Mouse (Mus musculus) stomach, embryonic 14.5 days (tissue): Measurements from ENCODE around the gene Prmt8. TPM values are rescaled to one million over a fixed set of nuclear protein-coding genes. Genes with fewer than 3 reads are reported as not detected.

Source experiments
- ATAC-seq: fragments of 200-750 bp; cut with Nextera tagmentation; 2 replicates; pipeline ENCODE4 v1.8.0; 2017; ENCODE audit warnings: low read depth, moderate TSS enrichment; ENCODE audit not compliant: insufficient number of reproducible peaks, insufficient read depth, low FRiP score
- H3K27ac ChIP-seq: fragments of 300-500 bp; sonication (generic); 2 replicates; pipeline ENCODE4 v1.5.1; 2014; ENCODE audit warnings: mild to moderate bottlenecking, low read length, moderate library complexity, mixed read lengths
- H3K27me3 ChIP-seq: fragments of 300-500 bp; sonication (generic); 2 replicates; pipeline ENCODE4 v1.6.1; 2014; ENCODE audit warnings: low read length, control low read depth, mixed read lengths; ENCODE audit not compliant: control insufficient read depth, insufficient read depth
- H3K36me3 ChIP-seq: fragments of 300-500 bp; sonication (generic); 2 replicates; pipeline ENCODE4 v1.6.1; 2014; ENCODE audit warnings: mild to moderate bottlenecking, control low read depth, low read length, moderate library complexity, mixed read lengths; ENCODE audit not compliant: control insufficient read depth, insufficient read depth
- H3K4me1 ChIP-seq: fragments of 300-500 bp; sonication (generic); 2 replicates; pipeline ENCODE4 v1.6.1; 2014; ENCODE audit warnings: low read length, control low read depth, mixed read lengths; ENCODE audit not compliant: control insufficient read depth, insufficient read depth
- H3K4me2 ChIP-seq: fragments of 300-500 bp; sonication (generic); replicated peaks from 2 replicates; pipeline ENCODE4 v1.6.1; 2014; ENCODE audit warnings: low read depth, low read length, control low read depth
- H3K4me3 ChIP-seq: fragments of 300-500 bp; sonication (generic); 2 replicates; pipeline ENCODE4 v1.5.1; 2014; ENCODE audit warnings: low read depth, low read length, control low read depth
- H3K9ac ChIP-seq: fragments of 300-500 bp; sonication (generic); replicated peaks from 2 replicates; pipeline ENCODE4 v1.6.1; 2014; ENCODE audit warnings: low read depth, mild to moderate bottlenecking, control low read depth, low read length, moderate library complexity, mixed read lengths
- H3K9me3 ChIP-seq: fragments of 300-500 bp; sonication (generic); 2 replicates; pipeline ENCODE4 v1.6.1; 2016; ENCODE audit warnings: low read depth, low read length, control low read depth; ENCODE audit not compliant: control insufficient read depth
- WGBS: fragments of 180-500 bp; shearing (Covaris S2); extraction: QIAGEN DNeasy Blood & Tissue Kit; methylation state at CpG from one replicate; pipeline ENCODE4 v1.1.7; 2014; 5-methylcytosine and 5-hydroxymethylcytosine counted together
- polyA plus RNA-seq: library from polyadenylated mRNA; unstranded; fragments of >200 nt; fragmentation: Nextera tagmentation; extraction: Ambion mirVana; gene quantifications from 2 replicates; pipeline ENCODE4 v1.2.1, GENCODE M21; 2014

Gene Prmt8
- polyA plus RNA-seq, 1 experiment from 2014 or later: 0.13 TPM

- no peak for ATAC-seq
- Histone ChIP-seq H3K9ac (no peak overlapping the region), H3K27ac (no peak overlapping the region), H3K4me1 (no peaks in the 10 kb centered on the region), H3K4me2 (no peak overlapping the region), H3K27me3 (no peaks in the 10 kb centered on the region), H3K4me3 (no peak overlapping the region), H3K36me3 (no peaks in the 10 kb centered on the region), H3K9me3 (no peaks in the 10 kb centered on the region)
- WGBS: 75% methylated on average over 6 of the region's 6 CpGs
Measured at GRCm38 (mm10) chr6:127687181-127687860, 82.0 kb downstream of the Prmt8 start.

- no peak for ATAC-seq
- no peak overlapping the region for H3K4me2 ChIP-seq
- no peak overlapping the region for H3K4me3 ChIP-seq
- no peaks in the 10 kb centered on the region for H3K4me1 ChIP-seq
- H3K9me3 ChIP-seq: no peaks in the 10 kb centered on the region
- H3K27me3 ChIP-seq: no peaks in the 10 kb centered on the region
- H3K9ac ChIP-seq: no peak overlapping the region
- WGBS: 87% methylated on average over 4 of the region's 4 CpGs
- no peak overlapping the region for H3K27ac ChIP-seq
- no peaks in the 10 kb centered on the region for H3K36me3 ChIP-seq
Measured at GRCm38 (mm10) chr6:127684981-127685380, 84.3 kb downstream of the Prmt8 start.

- 50% methylated on average over 8 of the region's 8 CpGs for WGBS
- no peaks in the 10 kb centered on the region for H3K36me3 ChIP-seq
- H3K27me3 ChIP-seq: no peaks in the 10 kb centered on the region
- no peaks in the 10 kb centered on the region for H3K9me3 ChIP-seq
- no peak overlapping the region for H3K4me3 ChIP-seq
- no peak overlapping the region for H3K9ac ChIP-seq
- H3K27ac ChIP-seq: no peak overlapping the region
- no peaks in the 10 kb centered on the region for H3K4me1 ChIP-seq
- no peak for ATAC-seq
- H3K4me2 ChIP-seq: no peak overlapping the region
Measured at GRCm38 (mm10) chr6:127683561-127683960, 85.7 kb downstream of the Prmt8 start.

GRCm38 (mm10) chr6:127680784-127681183 lies 88.5 kb downstream of the Prmt8 start:
- no peaks in the 10 kb centered on the region for H3K4me1 ChIP-seq
- H3K9ac ChIP-seq: no peak overlapping the region
- H3K36me3 ChIP-seq: no peaks in the 10 kb centered on the region
- 82% methylated on average over 7 of the region's 7 CpGs for WGBS
- no peak overlapping the region for H3K27ac ChIP-seq
- no peak overlapping the region for H3K4me3 ChIP-seq
- no peak overlapping the region for H3K4me2 ChIP-seq
- no peaks in the 10 kb centered on the region for H3K27me3 ChIP-seq
- no peak for ATAC-seq
- H3K9me3 ChIP-seq: no peaks in the 10 kb centered on the region

- no peak overlapping the region for H3K27ac ChIP-seq
Measured at GRCm38 (mm10) chr6:127678998-127679397, 90.3 kb downstream of the Prmt8 start.

GRCm38 (mm10) chr6:127678320-127678719 lies 91.0 kb downstream of the Prmt8 start:
- H3K4me1 ChIP-seq: no peaks in the 10 kb centered on the region
- 69% methylated on average over 9 of the region's 9 CpGs for WGBS
- no peak overlapping the region for H3K27ac ChIP-seq
- no peaks in the 10 kb centered on the region for H3K9me3 ChIP-seq
- no peak for ATAC-seq
- no peak overlapping the region for H3K9ac ChIP-seq
- H3K4me2 ChIP-seq: no peak overlapping the region
- H3K27me3 ChIP-seq: no peaks in the 10 kb centered on the region
- no peak overlapping the region for H3K4me3 ChIP-seq
- no peaks in the 10 kb centered on the region for H3K36me3 ChIP-seq

More at GRCm38 (mm10) chr6:127678998-127679397, 90.3 kb downstream of the Prmt8 start:
- H3K9ac ChIP-seq: no peak overlapping the region
- WGBS: 78% methylated on average over 3 of the region's 3 CpGs
- no peaks in the 10 kb centered on the region for H3K4me1 ChIP-seq
- no peak overlapping the region for H3K4me3 ChIP-seq
- H3K4me2 ChIP-seq: no peak overlapping the region
- no peaks in the 10 kb centered on the region for H3K36me3 ChIP-seq
- no peaks in the 10 kb centered on the region for H3K27me3 ChIP-seq
- ATAC-seq: no peak
- no peaks in the 10 kb centered on the region for H3K9me3 ChIP-seq

- Histone ChIP-seq H3K4me2 (no peak overlapping the region), H3K36me3 (no peaks in the 10 kb centered on the region), H3K9ac (no peak overlapping the region), H3K4me1 (no peaks in the 10 kb centered on the region), H3K27ac (no peak overlapping the region), H3K27me3 (no peaks in the 10 kb centered on the region), H3K4me3 (no peak overlapping the region), H3K9me3 (no peaks in the 10 kb centered on the region)
- WGBS: 84% methylated on average over 11 of the region's 11 CpGs
- no peak for ATAC-seq
Measured at GRCm38 (mm10) chr6:127676866-127677265, 92.4 kb downstream of the Prmt8 start.

- Histone ChIP-seq H3K27me3 (no peaks in the 10 kb centered on the region), H3K4me3 (no peak overlapping the region), H3K27ac (no peak overlapping the region), H3K36me3 (no peaks in the 10 kb centered on the region), H3K9ac (no peak overlapping the region), H3K4me2 (no peak overlapping the region), H3K4me1 (no peaks in the 10 kb centered on the region), H3K9me3 (no peaks in the 10 kb centered on the region)
- WGBS: 73% methylated on average over 7 of the region's 7 CpGs
- ATAC-seq: no peak
Measured at GRCm38 (mm10) chr6:127672071-127672470, 97.2 kb downstream of the Prmt8 start.

- 95% methylated on average over 4 of the region's 4 CpGs for WGBS
- Histone ChIP-seq H3K36me3 (no peaks in the 10 kb centered on the region), H3K9ac (no peak overlapping the region), H3K4me1 (no peaks in the 10 kb centered on the region), H3K9me3 (no peaks in the 10 kb centered on the region), H3K4me2 (no peak overlapping the region), H3K27me3 (no peaks in the 10 kb centered on the region), H3K4me3 (no peak overlapping the region), H3K27ac (no peak overlapping the region)
- no peak for ATAC-seq
Measured at GRCm38 (mm10) chr6:127670031-127670430, 99.2 kb downstream of the Prmt8 start.
